ENCODE assay signal across 17 mouse cellular contexts in genomic region chr7:128231741-128232140, GRCm38 (mm10). TPM values are rescaled to one million over a fixed set of nuclear protein-coding genes. Genes with fewer than 3 reads are reported as not detected.
A peak's percentile ranks its signal among the peaks of the same experiment; 100 is the strongest.
DNase-seq lines count a peak whose midpoint lies in the region; ATAC-seq lines count a peak whose summit lies in the region.
"Had no signal": no experiment of that assay in that cellular context is flagged by ENCODE, and none has a peak within 500 bp of the region (broad histone marks: within the 10 kb centered on the region; RNA-seq: fewer than 3 reads in every experiment).

No protein-coding gene starts in this region.

- H3K36me3 ChIP-seq in megakaryocyte, embryonic 14.5 days (replicated peaks; ENCODE audit: low read length), result peaks cover 8% of the 10 kb centered on the region
- H3K36me3 ChIP-seq in splenic B cell, adult 2 months (ENCODE audit: control insufficient read depth, insufficient read depth, low read length, poor library complexity, severe bottlenecking), result no peaks in the 10 kb centered on the region
- H3K36me3 ChIP-seq: hindbrain, embryonic 15.5 days; midbrain, embryonic 12.5 days had no signal

- peak overlapping the region; percentile 31 for H3K4me3 ChIP-seq in megakaryocyte, embryonic 14.5 days (replicated peaks)
- H3K4me3 ChIP-seq: hindbrain, embryonic 15.5 days; lung, embryonic 15.5 days; midbrain, embryonic 12.5 days had no signal

- peaks cover 10% of the 10 kb centered on the region for H3K9me3 ChIP-seq in megakaryocyte, embryonic 14.5 days
- H3K9me3 ChIP-seq: hindbrain, embryonic 15.5 days; lung, embryonic 15.5 days; midbrain, embryonic 12.5 days had no signal

- peaks cover 14% of the 10 kb centered on the region for H3K4me1 ChIP-seq in megakaryocyte, embryonic 14.5 days

- DNase-seq in adrenal gland, postnatal 36 days, result peak; percentile 14 to 36
- DNase-seq in adrenal gland, adult 18-20 months (ENCODE audit: low spot score in 2 of 2), result no peak
- peak; percentile 25 for DNase-seq in splenic B cell, adult 2 months (ENCODE audit: low read depth, low spot score)
- DNase-seq in cerebellum, adult 11-12 months, result no peak
- DNase-seq: cerebellum, postnatal 14 days; gastrocnemius, postnatal 25 days had no signal

- H3K27me3 ChIP-seq in megakaryocyte, embryonic 14.5 days (replicated peaks), result peaks cover 4% of the 10 kb centered on the region
- no peaks in the 10 kb centered on the region for H3K27me3 ChIP-seq in splenic B cell, adult 2 months (ENCODE audit: control insufficient read depth, insufficient read depth, low read length, poor library complexity, severe bottlenecking)
- H3K27me3 ChIP-seq: hindbrain, embryonic 15.5 days; midbrain, embryonic 12.5 days had no signal

- ATAC-seq in megakaryocyte, adult 5-6 weeks (ENCODE audit: poor library complexity, severe bottlenecking), result no peak
- ATAC-seq in common myeloid progenitor, adult 5-6 weeks (replicated peaks; ENCODE audit: low read depth, poor library complexity, severe bottlenecking), result peak; percentile 66
- ATAC-seq in erythroid progenitor cell, adult 5-6 weeks (replicated peaks; ENCODE audit: low FRiP score, poor library complexity, severe bottlenecking), result no peak

RNA-seq across cellular contexts. Expression of gene Armc5, which starts 5.4 kb away (rescaled TPM):
- 10 to 100 TPM; 18.5 to 19.9 TPM for total RNA-seq in adrenal gland, postnatal 36 days (2021)
- 10 to 100 TPM; 17.7 to 23.2 TPM for total RNA-seq in adrenal gland, adult 18-20 months (2021)
- 23.8 and 36.6 TPM in 2 replicates for polyA plus RNA-seq in megakaryocyte, embryonic 14.5 days (2012; ENCODE audit: insufficient read depth, low replicate concordance)
- total RNA-seq in megakaryocyte, adult 5-6 weeks (2015), result 3.1 and 3.9 TPM in 2 replicates
- 7.0 TPM in 2 replicates for total RNA-seq in megakaryocyte, adult 5-6 weeks (2017)
- 9.0 and 13.3 TPM in 2 replicates for total RNA-seq in common myeloid progenitor, adult 5-6 weeks (2017)
- 3.4 and 4.7 TPM in 2 replicates for total RNA-seq in erythroid progenitor cell, adult 5-6 weeks (2015; ENCODE audit: low replicate concordance)
- total RNA-seq in erythroid progenitor cell, adult 5-6 weeks (2017; ENCODE audit: low replicate concordance), result 3.1 and 4.5 TPM in 2 replicates

RNA-seq across cellular contexts. Expression of gene 9130023H24Rik, which starts 6.1 kb away (rescaled TPM):
- 1 to 10 TPM; 6.5 to 7.6 TPM for total RNA-seq in adrenal gland, postnatal 36 days (2021)
- 1 to 10 TPM; 5.2 to 6.0 TPM for total RNA-seq in adrenal gland, adult 18-20 months (2021)
- 0.97 and 1.2 TPM in 2 replicates for polyA plus RNA-seq in megakaryocyte, embryonic 14.5 days (2012; ENCODE audit: insufficient read depth, low replicate concordance)
- 4.4 and 5.1 TPM in 2 replicates for total RNA-seq in megakaryocyte, adult 5-6 weeks (2015)
- 4.3 and 5.3 TPM in 2 replicates for total RNA-seq in megakaryocyte, adult 5-6 weeks (2017)
- total RNA-seq in common myeloid progenitor, adult 5-6 weeks (2017), result 5.8 and 6.8 TPM in 2 replicates
- 3.6 and 5.9 TPM in 2 replicates for total RNA-seq in erythroid progenitor cell, adult 5-6 weeks (2015; ENCODE audit: low replicate concordance)
- total RNA-seq in erythroid progenitor cell, adult 5-6 weeks (2017; ENCODE audit: low replicate concordance), result 2.6 and 2.8 TPM in 2 replicates

RNA-seq across cellular contexts. Expression of gene Tgfb1i1, which starts 14.9 kb away (rescaled TPM):
- total RNA-seq in adrenal gland, postnatal 36 days (2021), result 10 to 100 TPM; 18.3 to 28.9 TPM
- total RNA-seq in adrenal gland, adult 18-20 months (2021), result 10 to 100 TPM; 19.0 to 30.6 TPM
- 12.9 TPM in 2 replicates for polyA plus RNA-seq in megakaryocyte, embryonic 14.5 days (2012; ENCODE audit: insufficient read depth, low replicate concordance)
- 1.1 TPM in 1 of 2 replicates, not detected in the other for total RNA-seq in megakaryocyte, adult 5-6 weeks (2015)
- total RNA-seq in megakaryocyte, adult 5-6 weeks (2017), result 0.07 TPM in 1 of 2 replicates, not detected in the other
- 0.32 and 0.63 TPM in 2 replicates for total RNA-seq in common myeloid progenitor, adult 5-6 weeks (2017)
- 0.84 and 1.4 TPM in 2 replicates for total RNA-seq in erythroid progenitor cell, adult 5-6 weeks (2015; ENCODE audit: low replicate concordance)
- 0.51 TPM in 1 of 2 replicates, not detected in the other for total RNA-seq in erythroid progenitor cell, adult 5-6 weeks (2017; ENCODE audit: low replicate concordance)

RNA-seq across cellular contexts. Expression of gene Cox6a2, which starts 25.6 kb away (rescaled TPM):
- 1 to 10 TPM in 1 of 2 experiments, not detected in 1; 6.9 TPM for total RNA-seq in adrenal gland, postnatal 36 days (2021)
- total RNA-seq in adrenal gland, adult 18-20 months (2021), result 1 to 10 TPM; 3.3 to 6.3 TPM
- polyA plus RNA-seq in megakaryocyte, embryonic 14.5 days (2012; ENCODE audit: insufficient read depth, low replicate concordance), result 7.2 TPM in 1 of 2 replicates, not detected in the other
- 1.3 and 6.9 TPM in 2 replicates for total RNA-seq in megakaryocyte, adult 5-6 weeks (2015)
- total RNA-seq in megakaryocyte, adult 5-6 weeks (2017), result 2.9 and 5.4 TPM in 2 replicates
- 1.1 and 3.2 TPM in 2 replicates for total RNA-seq in common myeloid progenitor, adult 5-6 weeks (2017)
- total RNA-seq in erythroid progenitor cell, adult 5-6 weeks (2015; ENCODE audit: low replicate concordance), result 3.4 TPM in 1 of 2 replicates, not detected in the other
- not detected in 2 replicates for total RNA-seq in erythroid progenitor cell, adult 5-6 weeks (2017; ENCODE audit: low replicate concordance)
- polyA plus RNA-seq: kidney, postnatal 0 days; midbrain, embryonic 12.5 days had no signal

RNA-seq across cellular contexts. Expression of gene Slc5a2, which starts 33.7 kb away (rescaled TPM):
- total RNA-seq in adrenal gland, postnatal 36 days (2021), result not detected
- total RNA-seq in adrenal gland, adult 18-20 months (2021), result 1 to 10 TPM in 1 of 2 experiments, not detected in 1; 1.3 TPM
- polyA plus RNA-seq in megakaryocyte, embryonic 14.5 days (2012; ENCODE audit: insufficient read depth, low replicate concordance), result not detected in 2 replicates
- 0.68 TPM in 1 of 2 replicates, not detected in the other for total RNA-seq in megakaryocyte, adult 5-6 weeks (2015)
- not detected in 2 replicates for total RNA-seq in megakaryocyte, adult 5-6 weeks (2017)
- 0.14 TPM in 1 of 2 replicates, not detected in the other for total RNA-seq in common myeloid progenitor, adult 5-6 weeks (2017)
- 2.5 TPM in 1 of 2 replicates, not detected in the other for total RNA-seq in erythroid progenitor cell, adult 5-6 weeks (2015; ENCODE audit: low replicate concordance)
- total RNA-seq in erythroid progenitor cell, adult 5-6 weeks (2017; ENCODE audit: low replicate concordance), result 1.3 TPM in 1 of 2 replicates, not detected in the other
- total RNA-seq: gastrocnemius, postnatal 25 days; layer of hippocampus, postnatal 10 days; left cerebral cortex, postnatal 36 days had no signal
- polyA plus RNA-seq: C2C12; hindbrain, embryonic 15.5 days; midbrain, embryonic 12.5 days had no signal

Comparison
In these comparisons a context has a peak if more than half of its experiments do, and no peak if none do; other contexts are left out.
1. DNase-seq: peak in adrenal gland, postnatal 36 days (2 of 2) and splenic B cell, adult 2 months (single experiment); none in adrenal gland, adult 18-20 months (0 of 2) and cerebellum, adult 11-12 months (single experiment).
2. RNA of gene Tgfb1i1, which starts 14.9 kb away (total RNA-seq): 19.0 to 30.6 TPM in adrenal gland, adult 18-20 months and 18.3 to 28.9 TPM in adrenal gland, postnatal 36 days; 0.07 to 1.1 TPM in megakaryocyte, adult 5-6 weeks, 0.51 to 1.4 TPM in erythroid progenitor cell, adult 5-6 weeks and 0.32 to 0.63 TPM in common myeloid progenitor, adult 5-6 weeks; every median in the first group is over 4 times any median in the second.